Mouse (Mus musculus): ENCODE results near the gene Fbxw7. TPM values are rescaled to one million over a fixed set of nuclear protein-coding genes. Genes with fewer than 3 reads are reported as not detected.

Gene Fbxw7
- total and polyA plus RNA-seq, 2 experiments from 2014 or later = 13.8 to 21.6 TPM

DNA sequence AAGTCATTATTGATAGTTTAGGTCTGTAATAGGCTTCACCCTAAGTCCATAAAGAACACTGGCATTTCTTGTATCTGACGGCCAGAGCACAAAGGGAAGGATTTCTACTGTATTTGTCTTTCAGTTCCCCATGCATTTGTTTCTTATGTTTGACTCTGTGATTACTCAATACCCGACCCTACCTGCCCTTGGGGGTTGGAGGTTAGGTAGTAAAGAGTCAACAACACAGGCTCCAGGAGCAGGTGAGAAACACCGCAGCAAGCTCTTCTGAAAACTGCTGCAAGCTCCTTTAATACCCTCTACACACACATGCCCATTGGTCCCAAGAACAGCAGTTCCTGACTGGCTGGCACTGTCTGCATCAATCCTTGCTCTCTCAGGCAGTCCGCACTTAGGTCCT is 51.8 kb downstream of the Fbxw7 start:
- H3K4me3 ChIP-seq (ENCODE audit: low read depth, low read length) = no peak overlapping the region
- TF ChIP-seq EP300 (IDR thresholded peaks at IDR 0.05; ENCODE audit: low read depth) (no peak), CTCF (IDR thresholded peaks at IDR 0.05; ENCODE audit: low read depth) (no peak)
- H3K9me3 ChIP-seq (replicated peaks; ENCODE audit: control insufficient read depth, low read length) = no peaks in the 10 kb centered on the region
- H3K9ac ChIP-seq (replicated peaks; ENCODE audit: low read depth, low read length) = no peak overlapping the region
- no peak overlapping the region for H3K27ac ChIP-seq (ENCODE audit: low read depth)
- ATAC-seq (ENCODE audit: insufficient read depth, low read depth) (no peak), DNase-seq (ENCODE audit: low spot score) (no peak)
- no peaks in the 10 kb centered on the region for H3K27me3 ChIP-seq (ENCODE audit: control insufficient read depth, insufficient read depth, low read length)
- H3K4me2 ChIP-seq (ENCODE audit: low read depth, low read length) = no peak overlapping the region
- peaks cover 6% of the 10 kb centered on the region; the same call in 1 of the 2 replicates for H3K4me1 ChIP-seq (ENCODE audit: control insufficient read depth, insufficient read depth)
- WGBS = 79% methylated on average over 4 of the region's 4 CpGs
- peaks cover 4% of the 10 kb centered on the region; the same call in 1 of the 2 replicates for H3K36me3 ChIP-seq (replicated peaks; ENCODE audit: control insufficient read depth, insufficient read depth, low read length)

DNA sequence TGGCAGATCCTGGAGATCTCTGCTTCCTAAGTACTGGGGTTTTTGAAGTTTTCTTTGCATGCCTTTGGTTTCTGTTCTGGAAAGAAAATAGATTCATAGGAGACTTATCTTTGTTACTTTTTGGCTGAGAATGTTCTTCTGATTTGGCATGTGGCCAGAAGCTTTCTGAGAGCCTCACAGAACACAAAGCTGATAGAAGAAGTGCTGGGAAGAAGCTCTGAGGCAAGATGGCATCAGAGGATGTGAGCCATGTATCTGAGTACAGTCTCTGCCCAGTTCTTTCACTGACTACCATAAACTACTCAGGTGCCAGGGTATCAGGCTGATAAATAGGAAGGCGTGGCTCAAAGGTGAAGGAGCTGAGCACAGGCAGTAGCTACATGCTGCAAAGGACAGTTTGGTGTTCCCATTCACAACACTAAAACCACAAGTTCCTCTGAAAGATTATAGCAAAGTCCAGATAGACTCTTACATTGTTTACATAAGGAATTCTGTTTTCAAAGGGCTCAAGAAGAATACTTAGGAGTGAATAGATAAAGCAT is 52.4 kb downstream of the Fbxw7 start:
- Histone ChIP-seq H3K36me3 (replicated peaks; ENCODE audit: control insufficient read depth, insufficient read depth, low read length) (peaks cover 4% of the 10 kb centered on the region; the same call in 1 of the 2 replicates), H3K4me1 (ENCODE audit: control insufficient read depth, insufficient read depth) (peaks cover 6% of the 10 kb centered on the region; the same call in 1 of the 2 replicates), H3K9ac (replicated peaks; ENCODE audit: low read depth, low read length) (no peak overlapping the region), H3K4me2 (ENCODE audit: low read depth, low read length) (no peak overlapping the region), H3K27me3 (ENCODE audit: control insufficient read depth, insufficient read depth, low read length) (no peaks in the 10 kb centered on the region), H3K9me3 (replicated peaks; ENCODE audit: control insufficient read depth, low read length) (no peaks in the 10 kb centered on the region), H3K4me3 (ENCODE audit: low read depth, low read length) (no peak overlapping the region), H3K27ac (ENCODE audit: low read depth) (0 out of 2 replicates have a peak overlapping the region, but pooled peaks have one; percentile 25)
- WGBS = 81% methylated on average over 1 of the region's 1 CpGs
- TF ChIP-seq CTCF (IDR thresholded peaks at IDR 0.05; ENCODE audit: low read depth) (no peak), EP300 (IDR thresholded peaks at IDR 0.05; ENCODE audit: low read depth) (no peak)
- DNase-seq (ENCODE audit: low spot score) (no peak), ATAC-seq (ENCODE audit: insufficient read depth, low read depth) (no peak)

DNA sequence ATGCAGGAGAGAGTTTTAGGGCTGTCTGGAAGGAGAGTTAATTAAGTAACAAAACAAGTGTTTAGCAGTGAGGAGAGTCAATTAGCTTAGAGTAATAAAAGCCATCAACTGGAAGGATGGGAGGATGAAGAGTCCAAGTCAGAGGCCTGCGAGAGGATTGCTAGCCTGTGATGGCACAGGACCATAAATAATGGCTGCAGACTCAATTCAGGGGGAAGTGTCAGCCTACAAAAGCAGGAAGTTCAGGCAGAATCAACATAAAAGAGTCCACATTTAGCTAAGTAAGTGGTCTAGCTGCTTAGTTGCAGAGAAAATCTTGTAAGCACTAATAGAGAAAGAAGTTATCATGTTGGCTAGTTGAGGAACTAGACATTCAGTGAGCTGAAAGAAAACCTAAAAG is 52.9 kb downstream of the Fbxw7 start:
- WGBS = 52% methylated on average over 1 of the region's 1 CpGs

DNA sequence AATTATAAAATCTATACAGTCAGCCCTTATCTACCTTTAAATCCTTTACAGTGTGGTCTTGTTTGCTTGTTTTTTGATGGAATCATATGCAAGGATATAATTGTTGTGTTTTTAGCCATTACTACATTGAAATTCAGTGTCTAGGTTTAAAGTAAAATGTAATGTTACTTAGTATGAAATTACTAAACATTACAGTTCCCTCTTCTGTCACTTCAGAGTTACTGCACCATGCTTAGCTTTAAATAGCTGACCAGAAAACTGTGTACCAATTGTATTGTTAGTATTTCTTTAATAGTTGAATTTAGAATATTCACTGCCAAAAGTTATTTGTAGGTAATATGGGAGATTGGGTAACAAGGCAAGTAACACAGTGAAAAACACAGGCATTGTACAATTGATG is 55.1 kb downstream of the Fbxw7 start:
- Histone ChIP-seq H3K4me1 (ENCODE audit: control insufficient read depth, insufficient read depth) (peaks cover 6% of the 10 kb centered on the region; the same call in 1 of the 2 replicates), H3K4me3 (ENCODE audit: low read depth, low read length) (no peak overlapping the region)

More for the DNA sequence above, 52.9 kb downstream of the Fbxw7 start:
- Histone ChIP-seq H3K27me3 (ENCODE audit: control insufficient read depth, insufficient read depth, low read length) (no peaks in the 10 kb centered on the region), H3K9ac (replicated peaks; ENCODE audit: low read depth, low read length) (no peak overlapping the region), H3K4me2 (ENCODE audit: low read depth, low read length) (no peak overlapping the region), H3K36me3 (replicated peaks; ENCODE audit: control insufficient read depth, insufficient read depth, low read length) (peaks cover 4% of the 10 kb centered on the region; the same call in 1 of the 2 replicates), H3K9me3 (replicated peaks; ENCODE audit: control insufficient read depth, low read length) (no peaks in the 10 kb centered on the region), H3K4me3 (ENCODE audit: low read depth, low read length) (no peak overlapping the region), H3K4me1 (ENCODE audit: control insufficient read depth, insufficient read depth) (peaks cover 6% of the 10 kb centered on the region; the same call in 1 of the 2 replicates), H3K27ac (ENCODE audit: low read depth) (no peak overlapping the region)
- TF ChIP-seq EP300 (IDR thresholded peaks at IDR 0.05; ENCODE audit: low read depth) = no peak
- no peak for TF ChIP-seq CTCF (IDR thresholded peaks at IDR 0.05; ENCODE audit: low read depth)
- no peak for DNase-seq (ENCODE audit: low spot score)
- ATAC-seq (ENCODE audit: insufficient read depth, low read depth) = no peak

DNA sequence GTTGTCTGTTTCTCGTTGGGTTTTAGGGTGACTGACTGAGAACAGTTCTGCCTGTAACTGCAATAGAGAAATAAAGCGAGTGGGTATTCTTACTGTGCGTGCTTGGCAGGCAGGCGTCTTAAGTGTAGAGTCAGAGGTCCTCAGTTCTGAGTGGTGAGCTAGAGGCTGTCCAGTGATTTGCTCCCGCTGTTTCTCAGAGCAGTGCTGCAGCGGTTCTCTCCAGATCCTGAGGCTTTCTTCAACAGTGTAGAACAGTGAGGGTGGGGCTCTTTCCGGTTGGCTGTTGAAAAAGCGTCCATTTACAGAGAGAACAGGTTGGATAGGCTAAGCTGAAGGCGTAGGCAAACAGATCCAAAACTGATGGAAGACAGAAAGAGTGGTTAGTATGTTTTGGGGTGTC is 60.2 kb downstream of the Fbxw7 start:
- Histone ChIP-seq H3K36me3 (replicated peaks; ENCODE audit: control insufficient read depth, insufficient read depth, low read length) (no peaks in the 10 kb centered on the region), H3K27me3 (ENCODE audit: control insufficient read depth, insufficient read depth, low read length) (no peaks in the 10 kb centered on the region), H3K27ac (ENCODE audit: low read depth) (no peak overlapping the region), H3K4me1 (ENCODE audit: control insufficient read depth, insufficient read depth) (no peaks in the 10 kb centered on the region), H3K4me3 (ENCODE audit: low read depth, low read length) (no peak overlapping the region), H3K9me3 (replicated peaks; ENCODE audit: control insufficient read depth, low read length) (no peaks in the 10 kb centered on the region), H3K9ac (replicated peaks; ENCODE audit: low read depth, low read length) (no peak overlapping the region), H3K4me2 (ENCODE audit: low read depth, low read length) (no peak overlapping the region)
- DNase-seq (ENCODE audit: low spot score) (no peak), ATAC-seq (ENCODE audit: insufficient read depth, low read depth) (no peak)
- WGBS = 72% methylated on average over 9 of the region's 9 CpGs
- TF ChIP-seq CTCF (IDR thresholded peaks at IDR 0.05; ENCODE audit: low read depth) (no peak), EP300 (IDR thresholded peaks at IDR 0.05; ENCODE audit: low read depth) (no peak)

More for the DNA sequence above, 55.1 kb downstream of the Fbxw7 start:
- no peak overlapping the region for H3K27ac ChIP-seq (ENCODE audit: low read depth)
- H3K36me3 ChIP-seq (replicated peaks; ENCODE audit: control insufficient read depth, insufficient read depth, low read length) = no peaks in the 10 kb centered on the region
- no peaks in the 10 kb centered on the region for H3K27me3 ChIP-seq (ENCODE audit: control insufficient read depth, insufficient read depth, low read length)
- H3K9ac ChIP-seq (replicated peaks; ENCODE audit: low read depth, low read length) = no peak overlapping the region
- H3K9me3 ChIP-seq (replicated peaks; ENCODE audit: control insufficient read depth, low read length) = no peaks in the 10 kb centered on the region
- DNase-seq (ENCODE audit: low spot score) (no peak), ATAC-seq (ENCODE audit: insufficient read depth, low read depth) (no peak)
- no peak overlapping the region for H3K4me2 ChIP-seq (ENCODE audit: low read depth, low read length)
- TF ChIP-seq CTCF (IDR thresholded peaks at IDR 0.05; ENCODE audit: low read depth) (peak; percentile 47), EP300 (IDR thresholded peaks at IDR 0.05; ENCODE audit: low read depth) (no peak)

GRCm38 (mm10) chr3:84876211-84876610 is 61.1 kb downstream of the Fbxw7 start:
- Histone ChIP-seq H3K27me3 (ENCODE audit: control insufficient read depth, insufficient read depth, low read length) (no peaks in the 10 kb centered on the region), H3K9ac (replicated peaks; ENCODE audit: low read depth, low read length) (no peak overlapping the region), H3K27ac (ENCODE audit: low read depth) (no peak overlapping the region), H3K4me1 (ENCODE audit: control insufficient read depth, insufficient read depth) (no peaks in the 10 kb centered on the region), H3K4me3 (ENCODE audit: low read depth, low read length) (no peak overlapping the region), H3K4me2 (ENCODE audit: low read depth, low read length) (no peak overlapping the region), H3K9me3 (replicated peaks; ENCODE audit: control insufficient read depth, low read length) (no peaks in the 10 kb centered on the region), H3K36me3 (replicated peaks; ENCODE audit: control insufficient read depth, insufficient read depth, low read length) (no peaks in the 10 kb centered on the region)
- no peak for DNase-seq (ENCODE audit: low spot score)
- WGBS = 78% methylated on average over 4 of the region's 4 CpGs
- no peak for ATAC-seq (ENCODE audit: insufficient read depth, low read depth)
- TF ChIP-seq CTCF (IDR thresholded peaks at IDR 0.05; ENCODE audit: low read depth) (no peak), EP300 (IDR thresholded peaks at IDR 0.05; ENCODE audit: low read depth) (no peak)
